Mouse (Mus musculus) fibroblast of lung, adult 2 months (primary cell): ENCODE data around the gene Clcn5.

Experiments used
- DNase-seq: peaks from one replicate; pipeline ENCODE4 v3.0.0-alpha.2; 2011; ENCODE audit warnings: low read depth

Gene Clcn5

DNA sequence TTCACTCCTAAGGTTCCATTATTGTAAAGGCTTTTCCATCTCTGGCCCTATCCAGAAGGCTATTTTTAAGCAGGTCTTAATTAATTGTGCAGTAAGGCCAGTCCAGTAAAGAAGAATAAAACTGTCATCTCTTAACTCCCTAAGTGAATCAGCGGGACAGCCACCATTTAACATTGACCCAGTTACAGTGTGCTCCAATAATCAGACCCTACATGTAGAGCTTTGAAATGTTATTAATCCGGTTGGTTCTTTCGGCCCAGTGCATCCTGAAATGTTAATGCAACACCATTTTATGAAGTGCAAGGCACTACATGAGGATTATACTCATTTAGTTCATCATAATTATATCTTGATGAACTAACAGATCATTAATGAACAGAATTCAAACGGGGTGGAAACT is 128.3 kb downstream of the Clcn5 start:
- no peak for DNase-seq

DNA sequence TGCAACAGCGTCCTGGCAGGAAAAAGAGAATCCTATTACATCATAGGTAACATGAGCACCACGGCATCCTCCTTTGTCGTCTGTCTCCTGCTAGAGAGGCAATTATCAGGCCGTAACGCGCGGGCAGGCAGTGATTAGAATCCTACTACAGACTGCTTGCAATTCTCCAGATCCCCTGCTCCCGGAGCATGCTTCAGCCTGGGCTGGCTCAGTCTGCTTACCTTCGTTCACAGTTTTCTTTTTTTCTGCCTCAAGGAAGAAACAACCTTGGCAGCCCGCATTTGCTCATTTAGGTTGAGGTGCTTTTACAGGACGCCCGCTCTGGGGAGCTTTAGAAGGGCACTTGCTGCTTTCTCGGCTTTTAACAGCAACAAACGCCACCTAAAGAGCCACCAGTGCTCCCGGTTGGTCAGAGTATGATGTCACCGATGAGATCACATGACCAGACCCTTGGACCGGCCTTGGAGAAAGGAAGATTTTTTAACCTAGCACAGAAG is 130.8 kb downstream of the Clcn5 start:
- DNase-seq = peak; percentile 8

DNA sequence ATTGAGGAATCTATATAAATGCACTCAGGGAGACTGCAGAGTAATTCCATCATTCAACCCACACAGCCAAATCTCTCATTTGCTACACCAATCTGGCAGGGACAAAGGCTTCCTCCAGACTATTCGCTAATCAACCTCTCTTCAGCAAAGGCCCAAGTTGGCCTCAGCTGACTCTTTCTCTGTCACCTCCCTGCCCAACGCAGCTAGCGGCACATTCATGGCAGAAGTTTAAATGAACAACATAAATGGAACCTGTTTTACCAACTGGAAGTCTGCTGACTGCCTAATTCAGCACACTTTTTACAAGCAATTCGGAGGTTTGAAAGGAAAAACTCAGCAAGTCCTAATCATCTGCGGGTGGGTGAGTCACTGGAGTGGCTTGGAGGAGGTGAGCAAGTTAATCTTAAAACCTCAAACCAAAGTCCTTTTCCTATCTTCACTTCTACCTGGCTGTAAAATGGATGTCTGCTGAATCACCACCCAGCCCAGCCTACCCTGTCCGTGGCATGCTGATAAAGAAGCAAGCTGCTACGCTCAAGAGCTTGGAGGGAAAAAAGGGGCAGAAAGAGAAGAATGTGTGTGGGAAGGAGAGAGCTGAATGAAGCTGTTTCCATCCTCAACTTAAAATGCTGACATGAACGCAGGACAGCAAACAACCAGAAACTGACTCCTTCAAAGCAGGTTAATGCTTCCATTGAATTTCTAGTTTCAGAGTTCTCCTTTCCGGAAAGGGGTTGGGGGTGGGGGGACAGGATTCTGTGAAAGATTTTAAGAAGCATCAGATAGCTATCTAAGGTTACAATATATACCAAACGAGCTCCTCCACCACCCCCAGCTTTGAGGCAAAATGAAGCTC is 131.5 kb downstream of the Clcn5 start:
- DNase-seq = peak; percentile 21

DNA sequence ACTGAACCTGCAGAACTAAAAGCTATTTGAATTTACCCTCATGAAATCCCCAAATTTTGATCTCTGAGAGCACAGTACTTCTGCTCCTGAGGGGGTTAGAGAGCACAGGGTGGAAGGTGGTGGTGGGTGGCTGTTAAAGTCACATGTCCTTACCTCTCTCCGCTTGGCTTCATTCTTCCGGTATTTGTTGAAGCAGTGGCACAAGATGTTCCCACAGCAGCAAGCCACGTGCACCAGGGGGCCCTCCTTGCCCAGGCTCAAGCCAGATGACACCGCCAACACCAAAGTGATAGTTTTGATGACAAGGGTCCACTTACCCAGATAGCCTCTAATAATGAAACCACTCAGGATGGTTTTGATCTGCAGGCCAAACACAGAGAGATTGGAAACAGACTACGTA is 149.0 kb downstream of the Clcn5 start:
- DNase-seq = no peak

DNA sequence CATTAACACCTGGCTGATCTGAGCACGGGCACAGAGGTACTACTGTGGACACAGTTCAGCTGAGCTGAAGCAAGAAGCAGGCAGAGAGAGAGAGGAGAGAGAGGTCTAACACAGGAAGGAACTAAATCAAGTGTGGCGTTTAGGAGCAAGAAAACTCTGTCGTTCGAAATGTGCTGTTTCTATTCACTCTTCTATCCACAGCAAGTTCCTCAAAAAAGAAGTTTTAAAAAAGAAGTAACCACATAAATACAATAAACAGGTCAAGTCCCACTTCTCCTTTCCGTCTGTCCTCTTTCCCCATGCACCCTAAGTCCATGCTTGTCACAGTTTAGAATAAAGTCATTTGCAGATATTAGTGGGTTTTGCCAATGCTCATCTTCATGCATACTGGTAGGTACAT is 150.4 kb downstream of the Clcn5 start:
- no peak for DNase-seq

DNA sequence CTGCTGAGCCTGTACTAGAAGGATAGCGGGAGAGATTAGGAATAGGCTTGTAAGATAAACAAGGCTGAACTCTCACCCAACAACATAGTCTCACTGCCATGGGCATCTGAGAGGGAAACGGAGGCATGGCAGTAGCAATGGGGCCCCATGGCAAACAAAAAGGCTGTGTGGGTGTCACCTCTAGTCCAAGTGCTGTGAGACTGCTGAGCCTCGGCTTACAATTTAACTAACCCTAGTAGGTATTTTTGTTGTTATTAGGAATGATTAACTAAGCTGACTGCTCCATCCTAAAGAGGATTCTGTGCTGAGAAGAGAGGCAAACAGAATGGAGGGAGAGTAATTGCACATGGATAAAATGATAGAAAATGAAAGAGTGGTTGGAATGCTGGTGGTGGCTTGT is 161.2 kb downstream of the Clcn5 start:
- DNase-seq = no peak

DNA sequence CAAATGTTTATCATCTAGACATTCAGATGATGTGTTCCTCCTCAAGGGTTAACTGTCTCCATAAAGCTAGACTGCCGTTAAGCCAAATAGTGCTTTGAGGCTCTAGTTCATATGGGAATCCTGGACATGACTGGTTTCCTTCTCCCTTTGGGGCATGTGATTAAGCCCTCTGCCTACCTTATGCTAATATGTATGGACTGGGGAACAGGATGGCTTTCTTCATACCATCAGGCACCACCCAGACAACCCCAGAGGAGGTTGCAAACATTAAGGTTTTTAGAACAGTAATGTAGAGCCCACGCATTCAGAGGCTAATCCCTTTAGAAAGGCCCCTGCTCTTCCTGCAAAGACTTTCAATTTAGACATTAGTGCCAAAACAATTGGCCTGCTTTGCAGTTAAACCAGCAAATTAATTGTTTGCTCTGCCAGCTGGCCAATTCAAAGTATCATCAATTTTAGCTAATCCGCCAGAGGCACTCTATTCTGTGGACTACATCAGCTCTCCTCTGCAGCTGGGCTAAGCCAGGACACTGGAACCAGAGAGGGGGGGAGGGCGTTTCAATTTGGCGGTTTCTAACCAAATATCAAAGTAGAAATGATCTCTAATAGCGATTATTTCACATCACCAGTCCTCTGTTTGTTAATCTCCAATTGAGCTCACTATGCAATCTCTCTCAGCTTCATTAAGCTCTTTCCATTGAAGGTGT is 163.0 kb downstream of the Clcn5 start:
- no peak for DNase-seq

DNA sequence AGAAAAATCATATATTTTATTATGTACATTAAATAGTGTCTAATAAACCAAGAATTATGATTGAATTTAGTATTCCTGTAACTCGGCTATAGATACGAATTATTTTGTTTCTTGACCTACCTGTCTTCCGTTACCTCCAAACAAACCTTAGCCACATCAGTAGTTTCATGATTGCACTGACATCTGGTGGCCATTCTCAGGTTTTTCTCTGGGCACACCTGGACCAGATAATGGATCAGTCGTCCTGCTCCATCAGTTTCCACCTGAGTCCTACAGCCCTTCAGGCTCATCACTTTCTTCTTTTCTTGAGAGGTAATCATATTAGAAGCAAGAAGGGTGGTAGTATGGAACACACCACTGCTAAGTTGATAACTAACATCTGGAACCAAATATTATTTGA is 169.0 kb downstream of the Clcn5 start:
- DNase-seq = no peak

DNA sequence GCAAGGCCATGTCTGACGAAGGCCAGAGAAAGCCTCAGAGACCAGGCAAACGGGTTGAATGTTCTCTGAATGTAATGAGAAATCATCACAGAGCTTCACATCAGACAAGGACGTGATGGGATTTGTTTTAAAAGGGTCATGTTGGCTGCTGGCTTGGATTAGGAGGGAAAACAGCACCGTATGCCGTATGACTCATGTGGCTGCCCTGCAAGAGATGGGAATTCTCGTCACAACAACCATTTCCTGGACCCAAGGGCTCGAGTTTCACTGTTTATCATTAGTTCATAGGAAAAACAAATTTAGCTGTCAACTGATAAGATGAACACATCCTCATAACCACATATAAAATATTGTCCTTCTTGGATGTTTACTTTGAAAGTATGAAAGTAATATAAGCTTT is 173.0 kb downstream of the Clcn5 start:
- DNase-seq = peak; percentile 18

DNA sequence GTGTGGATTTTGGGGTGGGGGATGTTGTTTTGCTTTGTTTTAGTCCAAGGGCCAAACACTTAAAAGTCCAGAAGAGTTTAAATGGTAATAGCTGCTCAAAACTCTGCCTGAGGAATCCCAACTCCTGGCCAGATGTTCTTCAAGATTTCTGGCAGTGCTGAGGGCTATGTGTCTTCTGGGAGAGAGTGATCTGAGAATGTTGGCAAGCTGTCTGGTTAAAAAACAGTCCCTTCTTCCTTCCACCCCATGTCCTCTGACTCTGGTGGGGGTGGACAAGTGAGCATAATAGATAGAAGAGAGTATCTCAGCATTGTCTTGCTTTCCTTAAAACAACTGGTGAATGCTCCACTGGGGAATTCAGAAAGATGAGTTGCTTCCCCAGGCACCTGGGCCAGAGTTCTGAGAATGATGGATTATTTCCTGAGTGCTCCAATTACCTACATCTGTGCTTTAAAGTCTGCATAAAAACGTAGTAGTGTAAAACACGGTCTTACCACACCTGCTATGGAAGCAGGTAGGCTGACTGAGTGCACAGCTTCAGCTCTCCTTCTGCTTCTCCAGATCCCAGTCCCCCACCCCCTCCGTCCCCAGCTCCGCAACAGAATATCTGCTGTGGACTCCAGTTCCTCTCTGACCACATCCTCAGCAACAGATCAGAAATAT is 197.4 kb downstream of the Clcn5 start:
- no peak for DNase-seq

DNA sequence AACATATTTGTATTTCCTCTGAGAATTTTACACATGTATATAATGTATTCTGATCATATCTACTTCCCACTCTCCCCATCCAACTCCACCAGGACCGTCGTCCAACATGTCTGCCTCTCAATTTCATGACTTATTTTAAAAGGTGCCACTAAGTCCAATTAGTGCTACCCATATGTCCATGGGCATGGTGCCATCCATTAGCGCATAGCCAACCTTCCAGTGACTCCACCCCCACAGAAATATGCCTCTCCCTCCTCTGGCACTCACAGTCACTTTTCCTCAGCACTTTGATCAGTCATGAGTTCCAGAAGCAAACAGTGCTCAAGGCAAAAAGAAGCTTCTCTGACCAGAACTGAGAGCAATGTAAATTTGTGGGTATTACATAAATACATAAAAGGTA is 204.3 kb downstream of the Clcn5 start:
- DNase-seq = no peak
